Mouse (Mus musculus): ENCODE data around the gene Adamtsl4. TPM values are rescaled to one million over a fixed set of nuclear protein-coding genes. Genes with fewer than 3 reads are reported as not detected.

Gene Adamtsl4
- polyA plus RNA-seq, 1 experiment from 2014 or later, result 5.4 TPM

DNA sequence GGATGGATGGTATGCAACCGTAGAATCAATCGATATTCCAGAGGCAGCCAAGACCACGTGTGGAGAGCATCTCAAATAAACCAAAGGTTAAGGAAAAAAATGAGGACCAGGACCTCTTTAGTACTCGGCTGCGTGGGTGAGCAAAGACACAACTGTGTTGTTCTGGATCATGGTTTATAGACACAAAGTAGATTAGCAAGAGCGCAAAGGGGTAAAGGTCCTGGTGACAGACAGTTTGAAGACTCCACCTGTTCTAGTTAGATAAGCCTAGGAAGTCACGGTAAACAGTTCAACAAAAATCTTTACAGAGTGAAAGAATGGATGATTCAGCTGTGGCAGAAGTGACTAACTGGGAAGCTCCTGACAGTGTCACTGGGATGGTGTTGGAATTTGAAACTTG, 44.6 kb downstream of the Adamtsl4 start:
- Histone ChIP-seq H3K9me3 (no peaks in the 10 kb centered on the region), H3K27me3 (no peaks in the 10 kb centered on the region), H3K27ac (no peak overlapping the region), H3K36me3 (peaks cover 9% of the 10 kb centered on the region; the same call in 1 of the 2 replicates), H3K9ac (no peak overlapping the region), H3K4me1 (no peaks in the 10 kb centered on the region), H3K4me2 (no peak overlapping the region), H3K4me3 (no peak overlapping the region)
- no peak for ATAC-seq (ENCODE audit: insufficient number of reproducible peaks, low FRiP score, low TSS enrichment, low read depth)
- 85% methylated on average over 7 of the region's 7 CpGs for WGBS

DNA sequence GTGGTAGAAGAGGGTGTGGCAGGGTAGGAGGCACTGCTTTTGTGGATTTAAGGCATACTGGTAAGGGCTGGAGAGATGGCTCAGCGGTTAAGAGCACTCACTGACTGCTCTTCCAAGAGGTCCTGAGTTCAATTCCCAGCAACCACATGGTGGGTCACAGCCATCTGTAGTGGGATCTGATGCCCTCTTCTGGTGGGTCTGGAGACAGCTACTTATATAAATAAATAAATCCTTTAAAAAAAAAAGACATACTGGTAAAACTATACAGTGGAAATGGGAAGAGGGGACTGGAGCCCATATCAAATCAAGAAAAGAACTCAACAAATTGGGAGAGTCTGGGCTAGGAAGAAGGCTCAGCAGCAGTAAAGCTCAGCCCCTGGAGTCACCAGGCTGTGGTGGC, 48.0 kb downstream of the Adamtsl4 start:
- 95% methylated on average over 1 of the region's 1 CpGs for WGBS
- no peak for ATAC-seq (ENCODE audit: insufficient number of reproducible peaks, low FRiP score, low TSS enrichment, low read depth)

DNA sequence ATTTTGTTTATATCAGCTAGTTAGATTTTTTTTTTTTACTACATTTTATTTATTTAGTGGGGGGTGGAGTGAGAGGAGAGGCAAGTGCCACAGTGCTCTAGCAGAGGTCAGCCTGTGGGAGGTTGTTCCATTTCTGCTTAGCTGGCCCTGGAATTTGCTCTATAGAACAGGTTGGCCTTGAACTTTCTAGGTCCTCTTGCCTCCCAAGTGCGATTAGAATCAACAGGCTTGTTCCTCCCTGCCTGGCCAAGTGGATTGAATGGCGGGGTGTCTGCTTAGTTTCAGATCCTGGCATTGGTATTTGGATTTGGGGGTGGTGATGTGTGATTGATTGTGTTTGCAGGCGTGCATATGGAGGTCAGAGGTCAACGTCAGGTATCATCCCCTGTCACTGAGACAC, 51.6 kb downstream of the Adamtsl4 start:
- Histone ChIP-seq H3K4me2 (no peak overlapping the region), H3K27ac (no peak overlapping the region), H3K9me3 (no peaks in the 10 kb centered on the region), H3K4me3 (no peak overlapping the region), H3K9ac (no peak overlapping the region), H3K4me1 (no peaks in the 10 kb centered on the region), H3K27me3 (no peaks in the 10 kb centered on the region), H3K36me3 (peaks cover 70% of the 10 kb centered on the region)
- ATAC-seq (ENCODE audit: insufficient number of reproducible peaks, low FRiP score, low TSS enrichment, low read depth), result no peak
- 81% methylated on average over 4 of the region's 4 CpGs for WGBS

More for the DNA sequence above, 48.0 kb downstream of the Adamtsl4 start:
- H3K27me3 ChIP-seq, result no peaks in the 10 kb centered on the region
- peaks cover 40% of the 10 kb centered on the region for H3K36me3 ChIP-seq
- H3K27ac ChIP-seq, result no peak overlapping the region
- no peaks in the 10 kb centered on the region for H3K4me1 ChIP-seq
- no peak overlapping the region for H3K9ac ChIP-seq
- no peak overlapping the region for H3K4me2 ChIP-seq
- H3K9me3 ChIP-seq, result no peaks in the 10 kb centered on the region
- no peak overlapping the region for H3K4me3 ChIP-seq

DNA sequence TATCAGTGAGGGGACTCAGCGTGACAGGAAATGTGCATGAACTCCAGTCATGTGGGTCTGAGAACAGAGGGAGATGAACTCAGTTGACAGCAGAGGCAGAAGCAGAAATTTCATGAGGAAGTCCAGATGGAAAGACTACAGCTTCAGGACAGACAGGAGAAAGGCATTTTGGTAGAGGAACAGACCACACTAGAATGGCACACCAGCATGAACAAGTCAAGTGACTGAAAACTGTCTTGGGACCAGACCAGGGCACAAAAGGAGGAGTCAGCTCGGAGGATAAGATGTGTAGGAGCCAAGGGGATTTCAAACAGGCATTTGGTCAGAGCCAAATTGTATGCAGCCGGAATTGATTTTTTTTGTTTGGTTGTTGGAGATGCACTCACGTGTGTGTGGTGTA, 52.1 kb downstream of the Adamtsl4 start:
- no peak overlapping the region for H3K4me2 ChIP-seq
- H3K4me3 ChIP-seq, result no peak overlapping the region
- H3K27me3 ChIP-seq, result no peaks in the 10 kb centered on the region
- H3K9me3 ChIP-seq, result no peaks in the 10 kb centered on the region
- no peak overlapping the region for H3K9ac ChIP-seq
- ATAC-seq (ENCODE audit: insufficient number of reproducible peaks, low FRiP score, low TSS enrichment, low read depth), result no peak
- WGBS, result 79% methylated on average over 4 of the region's 4 CpGs
- no peak overlapping the region for H3K27ac ChIP-seq
- no peaks in the 10 kb centered on the region for H3K4me1 ChIP-seq
- H3K36me3 ChIP-seq, result peaks cover 74% of the 10 kb centered on the region

DNA sequence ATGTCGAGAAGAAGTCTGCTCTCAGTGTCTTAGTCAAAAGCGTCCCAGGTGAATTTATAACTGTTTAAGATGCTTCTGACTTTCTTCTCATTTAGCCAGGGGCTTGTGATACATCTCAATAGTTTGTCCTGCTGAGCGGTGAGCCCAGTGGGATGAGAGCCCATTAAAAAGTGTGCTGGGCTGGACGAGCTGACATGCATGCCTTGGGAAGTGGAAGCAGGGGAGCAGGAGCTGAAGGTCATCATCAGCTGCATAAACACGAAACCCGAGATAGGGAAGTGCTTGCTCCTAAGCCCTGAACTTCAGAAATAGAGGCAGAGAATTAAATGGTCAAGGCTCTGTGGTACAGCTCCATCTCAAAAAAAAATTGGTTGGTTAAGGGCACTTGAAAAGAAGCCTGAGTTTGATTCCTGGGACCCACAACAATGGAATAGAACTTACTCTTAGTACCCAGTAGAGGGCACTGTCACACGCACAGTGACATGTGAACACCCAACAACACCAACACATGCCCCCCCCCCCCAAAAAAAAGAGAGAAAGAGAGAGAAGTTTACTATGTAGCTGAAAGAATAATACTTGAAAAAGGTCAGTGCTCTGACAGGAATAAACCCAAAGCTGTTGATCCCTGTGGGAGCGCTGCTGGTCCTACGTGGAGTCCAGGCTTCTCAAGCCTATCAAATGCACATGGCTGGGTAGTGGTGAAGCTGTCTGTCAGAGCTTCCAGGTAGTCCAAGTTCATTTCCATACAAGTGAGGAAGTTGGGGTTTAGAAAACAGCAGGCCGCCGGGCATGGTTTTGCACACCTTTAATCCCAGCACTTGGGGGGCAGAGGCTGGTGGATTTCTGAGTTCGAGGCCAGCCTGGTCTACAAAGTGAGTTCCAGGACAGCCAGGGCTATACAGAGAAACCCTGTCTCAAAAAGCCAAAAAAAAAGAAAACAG, 54.8 kb downstream of the Adamtsl4 start:
- H3K27ac ChIP-seq, result peak overlapping the region; percentile 43; the same call in 1 of the 2 replicates

DNA sequence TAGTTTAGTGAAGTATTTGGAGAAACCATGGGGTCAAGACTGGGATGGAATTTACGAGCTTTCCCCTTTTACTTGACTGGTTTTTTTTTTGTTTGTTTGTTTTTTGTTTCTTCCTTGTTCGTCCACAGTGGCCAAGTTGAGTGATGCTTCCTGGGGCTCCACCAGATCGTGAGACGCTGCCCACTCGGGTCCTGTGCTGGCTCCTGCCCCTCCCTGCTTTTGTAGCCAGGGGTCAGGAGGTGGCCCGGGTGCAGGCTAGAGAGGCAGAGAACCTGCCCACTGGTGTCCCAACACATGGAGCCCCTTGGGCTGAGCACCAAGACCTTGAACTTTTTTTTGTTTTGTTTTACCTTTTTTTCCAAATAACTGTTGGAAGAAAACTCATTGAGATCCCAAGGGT, 56.4 kb downstream of the Adamtsl4 start:
- H3K27ac ChIP-seq, result no peak overlapping the region
- no peak for ATAC-seq (ENCODE audit: insufficient number of reproducible peaks, low FRiP score, low TSS enrichment, low read depth)
- no peak overlapping the region for H3K4me2 ChIP-seq
- H3K4me3 ChIP-seq, result no peak overlapping the region
- H3K9ac ChIP-seq, result no peak overlapping the region
- no peaks in the 10 kb centered on the region for H3K4me1 ChIP-seq
- H3K9me3 ChIP-seq, result no peaks in the 10 kb centered on the region
- H3K27me3 ChIP-seq, result no peaks in the 10 kb centered on the region
- peaks cover 86% of the 10 kb centered on the region for H3K36me3 ChIP-seq
- 72% methylated on average over 6 of the region's 6 CpGs for WGBS

More for the DNA sequence above, 54.8 kb downstream of the Adamtsl4 start:
- H3K4me3 ChIP-seq, result no peak overlapping the region
- no peaks in the 10 kb centered on the region for H3K27me3 ChIP-seq
- no peak overlapping the region for H3K9ac ChIP-seq
- no peak overlapping the region for H3K4me2 ChIP-seq
- WGBS, result 77% methylated on average over 12 of the region's 12 CpGs
- no peaks in the 10 kb centered on the region for H3K9me3 ChIP-seq
- peaks cover 90% of the 10 kb centered on the region for H3K36me3 ChIP-seq
- no peaks in the 10 kb centered on the region for H3K4me1 ChIP-seq
- ATAC-seq (ENCODE audit: insufficient number of reproducible peaks, low FRiP score, low TSS enrichment, low read depth), result no peak

DNA sequence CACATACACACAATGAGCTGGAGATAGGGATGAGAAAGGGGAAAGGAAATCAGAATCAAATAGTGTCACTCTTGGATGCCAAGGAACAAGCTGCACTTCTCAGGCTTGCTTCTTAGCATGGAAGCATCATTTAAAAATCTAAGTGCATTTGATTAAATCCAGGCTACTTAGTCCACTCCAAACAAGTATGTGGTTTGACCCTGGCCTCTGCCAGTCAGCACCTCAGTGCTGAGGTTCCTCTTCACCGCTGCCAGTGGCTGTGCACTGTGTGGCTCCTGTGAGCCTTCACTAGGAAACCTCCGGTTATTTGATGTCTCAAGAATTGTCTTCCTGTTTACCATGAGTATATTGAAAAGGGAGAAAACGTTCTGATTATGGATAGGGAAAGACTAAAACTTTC, 56.9 kb downstream of the Adamtsl4 start:
- no peaks in the 10 kb centered on the region for H3K9me3 ChIP-seq
- no peaks in the 10 kb centered on the region; the same call in 1 of the 2 replicates for H3K4me1 ChIP-seq
- no peak overlapping the region for H3K4me3 ChIP-seq
- peaks cover 83% of the 10 kb centered on the region for H3K36me3 ChIP-seq
- no peak overlapping the region for H3K9ac ChIP-seq
- H3K27ac ChIP-seq, result no peak overlapping the region
- WGBS, result 82% methylated on average over 3 of the region's 3 CpGs
- no peaks in the 10 kb centered on the region for H3K27me3 ChIP-seq
- no peak for ATAC-seq (ENCODE audit: insufficient number of reproducible peaks, low FRiP score, low TSS enrichment, low read depth)
- H3K4me2 ChIP-seq, result no peak overlapping the region

DNA sequence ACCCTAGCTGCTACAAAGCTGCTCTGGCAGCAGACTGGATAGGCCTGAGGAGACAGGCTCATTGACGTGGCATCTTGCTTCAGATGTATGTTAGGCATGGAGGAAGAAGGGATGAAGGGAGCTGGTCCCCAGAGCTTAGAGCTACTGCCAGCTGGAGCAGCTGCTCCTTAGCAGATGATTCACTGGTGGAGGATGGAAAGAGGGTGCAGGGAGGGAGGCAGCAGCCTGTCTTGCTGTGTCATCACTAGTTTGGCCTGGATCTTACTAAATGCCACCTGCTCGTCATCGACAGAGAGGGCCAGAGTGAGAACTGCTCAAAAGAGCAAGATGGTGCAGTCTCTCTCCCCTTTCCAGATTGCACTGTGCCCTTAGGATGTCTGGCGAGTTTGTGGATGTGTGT, 58.0 kb downstream of the Adamtsl4 start:
- Histone ChIP-seq H3K9ac (no peak overlapping the region), H3K9me3 (no peaks in the 10 kb centered on the region), H3K4me3 (no peak overlapping the region), H3K4me1 (peaks cover 3% of the 10 kb centered on the region), H3K27me3 (no peaks in the 10 kb centered on the region), H3K4me2 (no peak overlapping the region), H3K36me3 (peaks cover 72% of the 10 kb centered on the region), H3K27ac (no peak overlapping the region)
- ATAC-seq (ENCODE audit: insufficient number of reproducible peaks, low FRiP score, low TSS enrichment, low read depth), result no peak
- 79% methylated on average over 4 of the region's 4 CpGs for WGBS

DNA sequence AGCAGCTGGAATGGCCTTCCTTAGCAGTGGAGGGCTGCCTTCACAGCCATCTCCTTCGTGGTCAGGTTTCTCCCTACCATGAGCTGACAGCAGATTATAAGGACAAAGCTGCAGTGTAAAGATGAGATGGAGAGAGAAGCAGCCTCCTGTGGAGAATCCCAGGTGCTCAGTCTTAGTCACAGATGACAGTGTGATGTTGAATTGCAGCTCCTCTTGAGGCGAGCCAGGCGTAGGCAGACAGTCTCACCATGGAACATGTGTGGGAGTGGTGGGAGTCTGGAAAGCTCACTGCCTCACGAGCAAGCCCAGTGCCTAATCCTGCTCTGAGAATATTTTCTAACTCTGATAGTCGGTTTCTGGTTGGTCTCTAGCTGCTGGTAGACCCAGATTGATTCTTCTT, 60.0 kb downstream of the Adamtsl4 start:
- Histone ChIP-seq H3K27ac (no peak overlapping the region), H3K9ac (no peak overlapping the region), H3K4me3 (no peak overlapping the region), H3K4me1 (peaks cover 9% of the 10 kb centered on the region), H3K27me3 (no peaks in the 10 kb centered on the region), H3K4me2 (no peak overlapping the region), H3K36me3 (peaks cover 58% of the 10 kb centered on the region), H3K9me3 (no peaks in the 10 kb centered on the region)
- no peak for ATAC-seq (ENCODE audit: insufficient number of reproducible peaks, low FRiP score, low TSS enrichment, low read depth)
- 87% methylated on average over 5 of the region's 5 CpGs for WGBS

Small RNA genes lying within 50 kb of the gene (microRNA-seq; reads per million reads assigned to microRNA genes)
- gene Mir7014, result not detected

Other genes with a start within 250 kb of the Adamtsl4 start
- gene Ctsk, start 188.7 kb downstream of the Adamtsl4 start, polyA plus RNA-seq (2015; fragmentation: Nextera tagmentation; extraction: Ambion mirVana), result 97.6 and 148 TPM in 2 replicates
- 20.9 and 23.8 TPM in 2 replicates for gene Ctss, start 161.1 kb downstream of the Adamtsl4 start, polyA plus RNA-seq (2015; fragmentation: Nextera tagmentation; extraction: Ambion mirVana)
- not detected in 2 replicates for gene Hormad1, start 128.2 kb downstream of the Adamtsl4 start, polyA plus RNA-seq (2015; fragmentation: Nextera tagmentation; extraction: Ambion mirVana)
- 29.4 and 29.9 TPM in 2 replicates for gene Golph3l, start 99.0 kb downstream of the Adamtsl4 start, polyA plus RNA-seq (2015; fragmentation: Nextera tagmentation; extraction: Ambion mirVana)
- 73.4 and 74.7 TPM in 2 replicates for gene Ensa, start 62.9 kb downstream of the Adamtsl4 start, polyA plus RNA-seq (2015; fragmentation: Nextera tagmentation; extraction: Ambion mirVana)
- 35.2 and 46.1 TPM in 2 replicates for gene Mcl1, start 29.1 kb downstream of the Adamtsl4 start, polyA plus RNA-seq (2015; fragmentation: Nextera tagmentation; extraction: Ambion mirVana)
- 23.7 and 35.8 TPM in 2 replicates for gene Ecm1, start 51.7 kb upstream of the Adamtsl4 start, polyA plus RNA-seq (2015; fragmentation: Nextera tagmentation; extraction: Ambion mirVana)
- 39.8 and 40.4 TPM in 2 replicates for gene Tars2, start 72.3 kb upstream of the Adamtsl4 start, polyA plus RNA-seq (2015; fragmentation: Nextera tagmentation; extraction: Ambion mirVana)
- 19.3 and 19.6 TPM in 2 replicates for gene Rprd2, start 130.9 kb upstream of the Adamtsl4 start, polyA plus RNA-seq (2015; fragmentation: Nextera tagmentation; extraction: Ambion mirVana)
- gene Prpf3, start 168.0 kb upstream of the Adamtsl4 start, polyA plus RNA-seq (2015; fragmentation: Nextera tagmentation; extraction: Ambion mirVana), result 41.2 and 46.1 TPM in 2 replicates
- gene Mrps21, start 183.6 kb upstream of the Adamtsl4 start, polyA plus RNA-seq (2015; fragmentation: Nextera tagmentation; extraction: Ambion mirVana), result 267 and 300 TPM in 2 replicates
- gene Ciart, start 194.3 kb upstream of the Adamtsl4 start, polyA plus RNA-seq (2015; fragmentation: Nextera tagmentation; extraction: Ambion mirVana), result 11.9 and 13.6 TPM in 2 replicates
- 24.9 and 26.4 TPM in 2 replicates for gene BC028528, start 204.1 kb upstream of the Adamtsl4 start, polyA plus RNA-seq (2015; fragmentation: Nextera tagmentation; extraction: Ambion mirVana)
- 30.2 and 35.9 TPM in 2 replicates for gene Aph1a, start 206.1 kb upstream of the Adamtsl4 start, polyA plus RNA-seq (2015; fragmentation: Nextera tagmentation; extraction: Ambion mirVana)
- 5.6 and 8.9 TPM in 2 replicates for gene Car14, start 216.8 kb upstream of the Adamtsl4 start, polyA plus RNA-seq (2015; fragmentation: Nextera tagmentation; extraction: Ambion mirVana)
- gene Anp32e, start 241.3 kb upstream of the Adamtsl4 start, polyA plus RNA-seq (2015; fragmentation: Nextera tagmentation; extraction: Ambion mirVana), result 167 and 177 TPM in 2 replicates

Data from limb, embryonic 15.5 days (tissue).